Mouse (Mus musculus) heart, postnatal 0 days (tissue): ENCODE results near the gene Usp45.

Source experiments
- CTCF ChIP-seq: IDR thresholded peaks from 2 replicates; pipeline ENCODE4 v1.5.1; 2016; ENCODE audit warnings: antibody characterized with exemption, control low read depth, low read depth
- EP300 ChIP-seq: IDR thresholded peaks from 2 replicates; pipeline ENCODE4 v1.6.1; 2016; ENCODE audit warnings: antibody characterized with exemption, low read depth

DNA sequence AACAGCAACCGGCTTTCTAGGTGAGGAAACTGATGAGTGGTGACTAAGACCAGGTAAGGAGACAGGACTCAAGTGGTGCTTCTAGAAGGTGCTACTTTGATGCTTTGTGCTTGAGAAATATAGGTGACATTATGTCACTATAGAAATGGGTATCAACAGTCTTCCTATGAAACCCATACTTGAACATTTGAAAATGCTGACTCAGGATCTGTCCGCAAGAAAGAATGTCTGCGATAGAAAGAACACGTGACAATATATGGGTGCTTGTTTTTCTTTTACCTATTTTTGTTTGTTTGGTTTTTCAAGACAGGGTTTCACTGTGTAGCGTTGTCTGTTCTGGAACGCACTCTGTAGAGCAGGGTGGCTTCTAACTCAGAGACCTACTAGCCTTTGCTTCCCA, 45.7 kb downstream of the Usp45 start:
- no peak for TF ChIP-seq CTCF
- TF ChIP-seq EP300: no peak
